Mouse (Mus musculus): ENCODE results near the gene Lexm.

DNA sequence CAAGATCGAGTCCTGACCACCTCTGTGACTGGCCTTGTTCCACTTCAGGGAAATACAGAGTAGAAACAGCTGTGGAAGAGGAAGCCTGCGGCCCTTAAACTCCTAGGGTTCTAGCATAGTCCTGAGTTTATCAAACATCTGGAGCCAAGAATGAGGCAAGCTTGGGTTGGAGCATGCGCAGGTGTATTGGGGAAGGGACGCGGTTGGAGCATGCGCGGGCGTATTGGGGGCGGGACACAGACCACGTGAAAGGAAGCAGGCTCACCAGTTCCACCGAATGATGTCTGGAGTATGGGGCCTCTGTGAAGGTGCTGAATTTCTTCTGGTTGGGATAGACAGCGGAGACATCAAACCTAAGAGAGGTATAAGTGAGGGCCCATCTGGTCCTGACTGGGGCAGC is 1.4 kb downstream of the Lexm start:
- TF ChIP-seq CTCF (IDR thresholded peaks at IDR 0.05; ENCODE audit: insufficient read depth, low read depth, low read length) (no peak), POLR2A (IDR thresholded peaks at IDR 0.05; ENCODE audit: insufficient read depth, low read depth, low read length) (no peak)

All from olfactory bulb, adult 2 months (tissue).